Mouse (Mus musculus): ENCODE measurements around the gene Rnf113a2.

Gene Rnf113a2

DNA sequence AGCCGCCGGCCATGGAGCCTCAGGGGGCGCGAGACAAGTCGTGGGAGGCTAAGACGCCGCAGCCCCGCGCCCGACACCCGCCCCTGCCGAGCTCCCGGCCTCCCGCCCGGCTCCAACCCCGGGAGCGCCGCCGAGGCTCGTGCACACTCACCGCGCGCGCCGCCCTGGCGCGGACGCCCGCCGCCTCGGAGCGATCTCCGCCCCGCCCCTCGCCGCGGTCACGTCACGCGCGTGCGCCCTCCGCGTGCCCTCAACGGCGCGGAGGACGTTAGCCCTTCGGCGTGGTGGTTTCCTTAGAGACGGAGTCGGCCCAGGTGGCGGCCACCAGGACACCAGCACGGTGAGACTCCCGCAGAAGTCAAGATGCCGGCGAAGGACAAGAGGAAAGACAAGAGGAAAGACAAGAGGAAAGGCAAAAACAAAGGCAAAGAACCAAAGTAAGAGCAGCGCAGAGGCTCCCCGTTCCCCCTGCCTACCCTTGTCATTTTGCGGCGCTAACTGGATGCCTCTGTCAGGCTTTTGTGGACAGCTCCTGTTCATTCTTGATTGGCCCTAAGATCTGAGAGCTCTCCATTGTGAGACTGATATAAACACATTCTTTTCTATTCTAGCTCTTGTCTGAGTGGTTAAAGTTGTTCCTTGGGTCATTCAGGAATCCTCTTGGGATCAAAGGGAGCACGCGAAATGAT lies 8.0 kb upstream of the Rnf113a2 start, which contains the start of the genes Entpd5 and Bbof1:
TSS of gene Entpd5 (minus strand) at position 211 of the 689 bp plus-strand sequence.
TSS of gene Bbof1 (plus strand) at position 253 of the 689 bp plus-strand sequence.
- DNase-seq: peak; percentile 90 to 94

DNA sequence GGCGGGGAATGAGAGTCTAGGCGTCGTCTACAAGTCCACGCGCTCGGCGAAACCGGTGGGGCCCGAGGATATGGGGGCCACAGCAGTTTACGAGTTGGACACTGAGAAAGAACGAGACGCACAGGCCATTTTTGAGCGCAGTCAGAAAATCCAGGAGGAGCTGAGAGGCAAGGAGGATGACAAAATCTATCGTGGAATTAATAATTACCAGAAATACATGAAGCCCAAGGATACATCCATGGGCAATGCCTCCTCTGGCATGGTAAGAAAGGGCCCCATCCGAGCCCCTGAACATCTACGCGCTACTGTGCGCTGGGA lies 568 bp downstream of the Rnf113a2 start:
- DNase-seq: no peak

DNA sequence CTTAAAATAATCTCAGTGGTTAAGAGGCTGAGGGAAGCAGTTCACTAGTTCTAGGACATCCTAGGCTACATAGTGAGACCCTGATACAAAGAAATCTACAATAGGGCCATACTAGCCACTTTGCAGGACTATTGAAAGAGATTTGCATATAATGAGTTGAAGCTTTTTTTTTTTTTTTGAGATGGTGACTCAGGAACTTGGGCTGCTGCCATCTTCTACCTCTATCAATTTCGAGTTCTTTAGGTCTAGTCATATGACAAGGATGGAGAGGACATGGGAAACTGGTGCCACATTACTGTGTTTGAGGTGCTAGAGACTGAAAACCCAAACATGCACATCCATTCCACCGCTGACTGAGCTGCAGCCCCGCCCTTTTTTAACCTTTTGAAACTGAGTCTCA lies 7.0 kb downstream of the Rnf113a2 start:
- DNase-seq: no peak

DNA sequence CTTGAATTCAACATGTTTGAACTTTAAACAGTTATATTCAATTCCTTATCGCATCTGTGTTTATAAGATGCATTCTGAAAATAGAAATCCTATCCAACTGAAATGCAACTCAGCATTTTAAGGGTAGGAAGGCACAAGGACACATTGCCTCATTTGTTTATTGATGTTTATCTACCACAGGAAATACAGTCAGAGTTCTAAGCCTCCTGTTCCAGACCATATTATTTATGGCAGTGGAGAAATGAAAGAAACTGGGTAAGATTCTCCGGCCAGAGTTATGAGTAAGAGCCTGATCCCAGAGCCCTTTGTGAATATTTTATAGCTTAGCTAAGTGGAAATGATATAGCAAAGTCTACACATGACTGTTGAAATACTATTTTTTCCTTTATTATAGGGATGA lies 12.8 kb downstream of the Rnf113a2 start:
- no peak for DNase-seq

DNA sequence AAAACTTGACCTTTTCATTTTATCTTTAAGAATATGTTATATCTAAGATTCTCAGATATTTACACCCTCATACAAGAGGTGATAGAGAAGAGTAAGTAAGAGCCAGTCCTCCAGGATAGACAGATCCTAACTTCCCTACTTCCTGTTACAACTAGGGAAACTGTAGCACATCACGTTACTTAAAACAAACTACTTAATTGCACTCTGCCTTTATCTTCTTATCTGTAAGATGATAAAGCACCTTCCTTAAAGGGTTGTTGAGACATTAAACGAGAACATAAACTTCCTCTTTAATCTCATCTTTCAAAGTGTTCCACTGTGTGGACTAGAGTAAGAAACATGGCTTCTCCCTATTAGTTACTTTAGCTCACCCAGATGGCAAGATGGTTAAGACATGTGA lies 21.7 kb downstream of the Rnf113a2 start:
- no peak for DNase-seq

DNA sequence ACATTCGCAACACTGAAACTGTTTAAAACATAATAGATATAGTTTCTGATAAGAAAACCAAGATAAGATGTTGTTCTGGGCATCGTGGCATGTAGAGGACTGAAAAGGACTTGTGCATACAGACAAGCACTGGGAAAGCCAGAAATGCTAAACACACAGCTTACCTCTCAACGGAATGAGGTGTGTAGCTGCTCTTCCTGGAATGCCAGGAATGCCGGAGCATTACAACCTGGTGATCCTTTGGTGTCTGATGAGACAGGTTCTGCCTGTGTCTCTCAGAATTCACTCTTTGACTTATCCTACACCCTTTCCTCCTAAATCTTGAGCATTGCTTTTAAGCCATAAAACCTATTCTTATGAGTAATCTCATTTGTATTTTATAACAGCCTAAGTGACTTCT lies 25.5 kb downstream of the Rnf113a2 start:
- no peak for DNase-seq

DNA sequence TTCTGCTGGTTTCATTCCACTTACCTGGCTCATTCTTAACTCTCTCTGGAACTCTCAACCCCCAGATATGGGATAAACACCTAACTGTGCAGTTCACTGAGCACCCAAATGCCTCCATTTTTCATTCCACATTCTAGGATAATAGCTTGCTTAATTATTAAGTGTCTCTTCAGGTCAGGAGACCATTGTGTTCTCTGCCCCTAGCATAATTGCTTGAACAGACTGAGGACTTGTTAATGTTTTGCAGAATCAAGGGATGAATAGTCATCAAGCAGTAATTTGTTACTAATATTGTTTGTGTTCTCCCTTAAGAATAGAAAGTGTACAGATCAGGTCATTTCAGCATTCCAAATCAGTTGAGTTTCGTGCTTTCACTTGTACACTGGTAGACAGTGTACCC lies 30.4 kb downstream of the Rnf113a2 start:
- DNase-seq: no peak

DNA sequence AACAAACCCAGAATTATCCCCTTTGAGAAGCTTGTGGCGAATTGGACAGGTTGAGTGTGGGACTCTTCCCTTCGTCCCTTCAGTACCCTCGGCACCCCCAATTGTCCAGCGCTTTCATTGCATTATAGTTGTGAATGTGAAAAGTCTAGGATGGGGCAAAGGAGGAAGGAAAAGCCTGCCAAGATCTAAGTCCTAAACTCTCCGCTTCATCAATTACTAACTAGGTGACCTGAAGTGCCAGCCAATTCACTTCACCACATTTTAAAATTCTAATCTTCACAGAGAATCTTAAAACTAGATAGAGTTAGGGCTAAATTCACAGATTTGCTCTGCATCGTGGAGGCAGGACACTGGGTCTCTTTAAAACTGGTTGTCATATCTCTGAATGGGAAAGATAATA lies 31.2 kb downstream of the Rnf113a2 start:
- DNase-seq: peak in 1 of 2 experiments; percentile 16

DNA sequence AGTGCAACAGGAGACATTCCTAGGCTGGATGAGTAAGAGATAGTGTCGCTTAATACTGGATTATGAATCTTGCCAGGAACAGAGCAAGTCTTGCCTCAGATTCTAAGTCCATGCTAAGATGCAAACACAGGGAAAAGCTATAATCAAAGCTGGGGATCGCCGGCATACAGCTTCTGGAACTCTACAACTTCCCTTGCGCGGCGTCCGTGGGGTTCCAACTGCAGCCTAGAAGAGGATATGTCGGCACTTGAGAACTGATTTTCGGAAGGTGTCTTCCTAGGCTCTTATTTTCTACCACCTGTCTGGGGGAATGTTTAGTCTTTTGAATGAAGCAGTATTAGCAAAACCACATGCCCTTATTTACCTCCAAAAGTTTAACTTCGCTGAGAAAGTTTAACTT lies 32.9 kb downstream of the Rnf113a2 start:
- peak in 1 of 2 experiments; percentile 22 for DNase-seq

DNA sequence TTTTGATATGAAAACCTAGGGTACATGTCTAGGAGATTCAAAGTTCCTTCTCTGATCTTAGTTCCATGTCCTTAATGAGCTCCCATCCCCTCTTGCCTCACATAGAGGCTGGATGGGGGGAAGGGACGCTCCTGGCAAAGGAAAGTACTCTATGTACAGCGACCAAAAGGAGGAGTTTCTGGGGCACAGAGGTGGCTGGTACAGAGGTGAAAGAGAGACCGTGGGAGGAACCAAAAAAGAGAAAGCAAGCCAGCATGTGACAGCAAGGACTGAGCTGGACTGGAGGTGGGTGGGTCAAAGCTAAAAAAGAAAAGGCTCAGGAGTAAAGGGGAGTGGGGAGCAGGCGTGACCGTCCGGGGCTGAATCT lies 33.3 kb downstream of the Rnf113a2 start:
- DNase-seq: peak; percentile 68 to 90

DNA sequence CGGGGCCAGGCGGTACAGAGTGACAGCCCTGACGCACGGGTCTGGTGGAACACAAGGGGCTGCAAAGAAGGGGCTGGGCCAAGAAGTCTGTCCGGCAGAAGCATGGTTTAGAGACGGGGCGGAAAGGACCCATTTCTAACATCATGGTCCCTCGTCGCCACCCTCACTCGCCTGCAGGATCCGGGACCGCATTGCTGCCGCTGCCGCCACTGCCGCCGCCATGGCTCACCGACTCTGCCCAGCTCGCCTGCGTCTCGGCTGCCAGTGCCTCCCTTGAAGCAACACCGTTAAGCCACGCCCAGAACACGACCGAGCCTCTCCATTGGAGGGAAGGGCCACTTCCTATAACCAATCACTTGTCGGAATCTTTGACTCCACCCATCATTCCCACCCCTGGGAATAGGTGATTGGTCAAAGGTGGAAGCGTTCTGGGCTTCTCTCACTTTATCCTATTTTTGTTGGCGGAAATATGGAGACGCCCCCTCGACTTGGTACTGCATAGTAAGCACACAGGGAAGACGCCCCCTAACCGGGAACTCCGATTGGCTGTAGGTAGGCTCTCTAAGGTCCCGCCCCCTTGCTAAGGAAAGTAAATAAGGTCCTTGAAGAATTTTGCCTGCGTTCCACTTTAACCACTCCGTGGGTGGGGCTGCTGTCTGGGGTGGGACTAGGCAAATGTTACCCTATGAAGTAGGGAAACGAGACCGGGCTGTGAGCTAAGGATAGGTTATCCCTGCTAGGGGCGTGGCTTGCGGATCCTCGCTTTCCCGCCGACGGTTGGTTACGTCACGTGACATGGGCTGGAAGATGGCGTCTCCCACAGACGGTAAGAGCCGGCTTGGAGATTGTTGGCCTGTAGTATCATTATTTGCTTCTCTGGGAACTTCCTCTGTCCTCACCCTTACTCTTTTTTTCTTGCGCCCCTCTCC lies 34.0 kb downstream of the Rnf113a2 start, which contains the start of the genes Aldh6a1 and Lin52:
TSS of gene Aldh6a1 (minus strand) at position 287 of the 929 bp plus-strand sequence.
TSS of gene Lin52 (plus strand) at position 705 of the 929 bp plus-strand sequence.
- DNase-seq: peak; percentile 99

DNA sequence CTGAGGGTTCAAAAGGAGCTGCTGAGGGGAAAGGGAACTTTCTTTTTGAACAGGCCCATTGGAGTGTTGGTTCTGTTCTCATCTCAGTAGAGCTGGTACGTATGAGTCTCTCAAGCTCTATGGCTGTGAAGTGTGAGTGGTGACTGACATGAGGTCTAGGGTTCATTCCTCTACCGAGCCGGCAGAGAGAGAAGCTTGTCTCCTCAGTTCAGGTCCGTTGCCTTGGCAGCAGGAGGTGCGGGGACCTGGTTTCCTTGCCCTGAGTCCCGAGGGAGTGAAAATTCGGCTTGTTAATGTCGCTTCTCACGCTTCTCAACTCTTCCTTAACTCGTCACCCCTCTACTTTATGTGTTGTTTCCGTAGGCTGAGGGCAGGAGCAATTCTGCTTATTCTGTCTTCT lies 34.8 kb downstream of the Rnf113a2 start:
- peak; percentile 12 to 52 for DNase-seq

DNA sequence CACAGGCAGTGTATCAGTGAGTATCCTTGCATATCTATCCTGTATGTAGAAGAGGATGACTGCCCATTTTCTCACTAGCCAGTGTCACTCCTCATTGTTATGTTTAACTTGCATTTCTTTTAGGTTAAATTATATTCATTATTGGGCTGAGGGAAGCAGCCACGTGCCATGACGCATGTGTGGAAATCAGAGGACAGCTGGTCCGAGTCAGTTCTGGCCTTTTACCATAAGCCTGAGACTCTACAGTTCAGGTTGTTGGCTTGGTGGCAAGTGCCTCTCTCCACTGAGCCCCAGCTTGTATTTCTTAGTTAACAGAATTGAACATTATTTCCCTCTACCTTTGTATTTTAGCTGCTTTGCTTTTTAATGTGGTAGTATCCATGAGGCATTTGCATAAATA lies 39.9 kb downstream of the Rnf113a2 start:
- DNase-seq: no peak

DNA sequence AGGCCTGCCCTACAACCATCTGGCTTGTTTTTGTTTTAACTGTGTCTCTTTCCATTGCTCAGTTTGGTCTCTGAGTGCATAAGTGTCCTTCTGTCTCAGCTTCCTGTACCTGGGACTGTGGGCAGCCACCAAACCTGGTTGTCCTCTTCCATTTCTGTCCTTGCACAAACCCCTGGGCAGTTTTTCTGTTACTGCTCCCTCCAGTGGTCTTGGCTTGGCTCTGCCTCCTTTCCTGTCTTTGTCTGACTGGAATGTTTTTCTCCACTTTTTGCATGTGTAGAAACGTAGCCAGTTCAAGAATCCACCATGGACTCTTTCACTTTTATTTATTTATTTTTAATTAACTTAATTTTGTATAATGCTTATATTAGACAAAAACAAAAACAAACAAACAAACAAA lies 42.8 kb downstream of the Rnf113a2 start:
- no peak for DNase-seq

DNA sequence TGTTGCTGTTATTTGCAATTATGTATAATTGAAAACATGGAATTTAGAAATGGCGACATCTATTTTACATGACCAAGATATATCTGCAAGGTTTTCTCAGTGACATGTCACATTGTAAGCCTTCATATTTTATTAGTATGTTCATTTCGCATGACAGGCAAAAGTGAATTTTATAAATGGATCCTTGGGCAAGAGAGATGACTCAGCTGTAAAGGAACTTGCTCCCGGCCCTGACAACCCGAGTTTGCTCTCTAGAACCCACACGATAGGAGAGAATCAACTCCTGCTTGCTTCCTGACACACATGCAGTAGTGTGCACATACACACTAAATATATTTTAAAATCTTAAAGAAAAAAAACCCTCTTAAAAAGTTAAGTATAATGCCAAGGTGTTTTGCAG lies 44.4 kb downstream of the Rnf113a2 start:
- no peak for DNase-seq

DNA sequence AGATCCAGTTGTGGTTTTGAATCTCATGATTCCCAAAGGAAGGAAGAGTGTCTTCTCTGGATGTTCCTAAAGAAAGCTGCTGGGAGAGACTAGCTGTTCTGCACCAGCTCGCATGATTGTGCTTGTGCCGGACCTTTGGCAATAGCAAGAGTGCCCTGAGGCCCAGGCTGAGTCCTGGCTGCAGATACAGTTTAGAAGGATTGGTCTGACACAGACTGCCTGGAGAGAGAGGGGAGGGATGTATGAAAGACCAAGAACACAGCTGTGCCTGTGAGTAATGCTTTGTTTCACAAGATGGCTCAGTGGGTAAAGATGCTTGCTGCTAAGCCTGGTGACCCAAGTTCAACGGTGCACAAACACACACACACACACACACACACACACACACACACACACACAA lies 45.9 kb downstream of the Rnf113a2 start:
- DNase-seq: no peak

All from kidney, postnatal 25 days (tissue).